Mouse (Mus musculus): ENCODE measurements around the gene Zdhhc23.

- TF ChIP-seq GATA1 (IDR thresholded peaks at IDR 0.05; ENCODE audit: low read length) = no peak
- no peak for TF ChIP-seq TAL1 (IDR thresholded peaks at IDR 0.05; ENCODE audit: low read length)
These were observed 31.4 kb upstream of the Zdhhc23 start for GRCm38 (mm10) chr16:44011010-44011409.

All from erythroblast, embryonic 14.5 days (primary cell).